Mouse (Mus musculus) heart, adult 2 months (tissue): ENCODE data around the gene Plaur. TPM values are rescaled to one million over a fixed set of nuclear protein-coding genes. Genes with fewer than 3 reads are reported as not detected.

Source experiments
- DNase-seq, 2 experiments: peaks; one replicate each; pipeline ENCODE4 v3.0.0; 2021
- H3K27ac ChIP-seq: fragments of 200-600 bp; 2 replicates; pipeline ENCODE4 v1.8.1; 2022
- H3K27me3 ChIP-seq: fragments of 200-500 bp; 2 replicates; pipeline ENCODE4 v1.6.1; 2012; ENCODE audit warnings: mild to moderate bottlenecking, low read length, inconsistent platforms, mixed read lengths; ENCODE audit not compliant: control insufficient read depth, insufficient read depth
- H3K36me3 ChIP-seq: fragments of 200-500 bp; 2 replicates; pipeline ENCODE4 v1.6.1; 2012; ENCODE audit warnings: low read length, inconsistent platforms; ENCODE audit not compliant: control insufficient read depth, insufficient read depth
- H3K4me1 ChIP-seq: fragments of 200-500 bp; 2 replicates; pipeline ENCODE4 v1.6.1; 2011; ENCODE audit warnings: low read length; ENCODE audit not compliant: control insufficient read depth, insufficient read depth
- H3K4me3 ChIP-seq: fragments of 200-600 bp; 2 replicates; pipeline ENCODE4 v1.8.1; 2022
- H3K79me2 ChIP-seq: fragments of 200-500 bp; replicated peaks from 2 replicates; pipeline ENCODE4 v1.6.1; 2012; ENCODE audit warnings: mild to moderate bottlenecking, inconsistent platforms, low read length, moderate library complexity, mixed read lengths; ENCODE audit not compliant: control insufficient read depth, insufficient read depth
- H3K9ac ChIP-seq: fragments of 200-500 bp; 2 replicates; pipeline ENCODE4 v1.6.1; 2012; ENCODE audit warnings: low read depth, mild to moderate bottlenecking, control low read depth, inconsistent platforms, low read length, mixed read lengths
- CTCF ChIP-seq: fragments of 200-600 bp; IDR thresholded peaks from 2 replicates; pipeline ENCODE4 v1.8.1; 2022; ENCODE audit warnings: antibody characterized with exemption, mild to moderate bottlenecking, moderate library complexity
- EP300 ChIP-seq: fragments of 200-500 bp; IDR thresholded peaks from 2 replicates; pipeline ENCODE4 v1.6.1; 2011; ENCODE audit warnings: low read depth, low read length, control low read depth; ENCODE audit not compliant: insufficient read depth
- POLR2A ChIP-seq: fragments of 200-500 bp; IDR thresholded peaks from 2 replicates; pipeline ENCODE4 v1.6.1; 2011; ENCODE audit warnings: mild to moderate bottlenecking, low read depth, low read length, control low read depth; ENCODE audit not compliant: insufficient read depth
- WGBS: fragments of 180-500 bp; shearing (Covaris S2); methylation state at CpG from one replicate; pipeline ENCODE4 v1.1.7; 2018; 5-methylcytosine and 5-hydroxymethylcytosine counted together
- intact Hi-C: fragments of 180-260 bp; cut with DNase I; formaldehyde crosslinking; loops from one replicate; pipeline ENCODE4 v1.15.1; 2025
- polyA plus RNA-seq: library from polyadenylated mRNA; depleted of rRNA; stranded (reverse); fragments of >200 nt; gene quantifications from 2 replicates; pipeline ENCODE4 v1.2.3, GENCODE M21; 2012
- total RNA-seq, 2 experiments: library from RNA; stranded (reverse); gene quantifications; 2 replicates each; pipeline ENCODE4 v1.2.3; 2021

Gene Plaur
- total and polyA plus RNA-seq, 3 experiments: 3.3 to 5.0 (median 3.6) TPM

DNA sequence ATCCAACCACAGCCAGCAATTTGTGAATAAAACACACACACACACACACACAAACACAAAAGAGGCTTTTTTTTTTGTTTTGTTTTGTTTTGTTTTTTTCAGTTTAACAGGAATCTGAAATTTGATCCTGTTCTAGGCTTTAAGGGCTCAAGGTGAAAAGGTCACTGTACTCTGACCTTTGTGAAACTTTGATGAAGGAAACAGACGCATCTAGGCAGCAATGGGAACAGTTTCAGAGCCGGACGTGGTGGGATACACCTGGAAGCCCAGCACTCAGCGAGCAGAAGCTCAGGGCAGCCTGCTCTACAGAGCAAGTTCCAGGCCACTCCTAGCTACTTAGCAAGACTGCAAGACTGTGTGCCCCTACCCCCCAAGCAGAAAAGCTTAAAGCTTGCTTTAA, 42.6 kb downstream of the Plaur start:
- Histone ChIP-seq H3K36me3 (no peaks in the 10 kb centered on the region), H3K4me3 (no peak overlapping the region), H3K4me1 (0 out of 2 replicates have a peak, but pooled peaks cover 1% of the 10 kb centered on the region), H3K79me2 (no peaks in the 10 kb centered on the region), H3K27ac (no peak overlapping the region), H3K9ac (no peak overlapping the region), H3K27me3 (peaks cover 5% of the 10 kb centered on the region)
- WGBS: 26% methylated on average over 4 of the region's 4 CpGs
- intact Hi-C loops: loop anchor here (5.0 kb wide), 1 partner anchor 33 kb away; no protein-coding TSS in a partner anchor
- TF ChIP-seq POLR2A (no peak), EP300 (no peak), CTCF (no peak)
- no peak for DNase-seq

DNA sequence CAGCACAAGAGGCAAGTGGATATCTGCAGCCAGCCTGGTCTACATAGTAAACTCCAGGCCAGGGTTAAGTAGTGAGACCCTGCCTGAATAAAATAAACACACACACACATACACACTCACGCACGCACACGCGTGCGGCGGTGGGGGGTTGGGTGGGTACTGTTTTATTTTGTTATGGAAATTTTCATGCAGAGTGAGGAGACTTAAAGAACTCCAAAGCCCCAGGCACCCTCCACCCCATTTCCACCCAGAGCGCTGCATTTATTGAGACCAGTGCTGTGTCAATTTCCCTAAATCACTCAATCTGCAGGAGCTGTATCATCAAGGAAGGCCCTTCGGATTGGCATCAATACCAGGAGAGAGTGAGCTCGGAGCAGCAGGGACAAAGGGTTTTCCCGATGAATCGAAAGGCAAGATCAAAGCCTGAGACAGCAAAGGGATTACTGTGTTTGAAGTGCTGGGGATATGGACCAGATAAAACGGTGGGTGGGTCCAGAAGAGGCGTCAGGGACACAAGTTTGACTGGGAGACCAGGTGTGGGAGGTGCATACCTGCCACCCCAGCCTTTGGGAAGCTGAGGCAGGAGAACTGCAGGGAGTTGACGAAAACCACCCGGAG, 43.3 kb downstream of the Plaur start:
- WGBS: 53% methylated on average over 15 of the region's 15 CpGs
- Histone ChIP-seq H3K27ac (peak overlapping the region; percentile 91; the same call in 1 of the 2 replicates), H3K4me1 (0 out of 2 replicates have a peak, but pooled peaks cover 1% of the 10 kb centered on the region), H3K9ac (no peak overlapping the region), H3K4me3 (no peak overlapping the region), H3K27me3 (peaks cover 3% of the 10 kb centered on the region; the same call in 1 of the 2 replicates), H3K36me3 (no peaks in the 10 kb centered on the region), H3K79me2 (no peaks in the 10 kb centered on the region)
- DNase-seq: no peak
- intact Hi-C loops: loop anchor here (2.0 to 5.0 kb wide), 2 partner anchors 23 to 33 kb away; partner anchors contain the start of gene Cadm4
- TF ChIP-seq CTCF: no peak
- TF ChIP-seq POLR2A: no peak
- TF ChIP-seq EP300: no peak

DNA sequence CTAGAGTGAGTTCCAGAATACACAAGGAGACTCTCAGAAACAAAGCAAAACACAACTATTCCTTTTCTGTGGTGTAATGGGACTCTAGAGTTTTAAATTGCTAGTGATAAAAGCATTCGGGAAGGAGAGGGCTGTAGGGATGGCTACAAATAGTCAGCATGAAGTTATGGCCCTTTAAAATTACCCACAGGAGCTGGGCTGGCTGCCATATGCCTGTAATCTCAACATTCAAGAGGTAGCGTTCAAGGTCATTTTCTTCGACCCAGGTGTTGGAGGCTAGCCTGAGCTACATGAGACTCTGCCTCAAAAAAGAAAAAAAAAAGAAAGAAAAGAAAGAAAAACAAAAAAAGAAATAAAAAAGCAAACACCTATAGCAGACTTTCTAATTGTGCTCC, 43.8 kb downstream of the Plaur start:
- Histone ChIP-seq H3K4me1 (0 out of 2 replicates have a peak, but pooled peaks cover 1% of the 10 kb centered on the region), H3K79me2 (no peaks in the 10 kb centered on the region), H3K27me3 (peaks cover 3% of the 10 kb centered on the region; the same call in 1 of the 2 replicates), H3K27ac (peak overlapping the region; percentile 91; the same call in 1 of the 2 replicates), H3K36me3 (no peaks in the 10 kb centered on the region), H3K9ac (no peak overlapping the region), H3K4me3 (no peak overlapping the region)
- intact Hi-C loops: loop anchor here (2.0 to 5.0 kb wide), 2 partner anchors 23 to 34 kb away; partner anchors contain the start of gene Cadm4
- no peak for DNase-seq
- TF ChIP-seq EP300 (no peak), CTCF (no peak), POLR2A (no peak)
- WGBS: 21% methylated on average over 3 of the region's 3 CpGs

DNA sequence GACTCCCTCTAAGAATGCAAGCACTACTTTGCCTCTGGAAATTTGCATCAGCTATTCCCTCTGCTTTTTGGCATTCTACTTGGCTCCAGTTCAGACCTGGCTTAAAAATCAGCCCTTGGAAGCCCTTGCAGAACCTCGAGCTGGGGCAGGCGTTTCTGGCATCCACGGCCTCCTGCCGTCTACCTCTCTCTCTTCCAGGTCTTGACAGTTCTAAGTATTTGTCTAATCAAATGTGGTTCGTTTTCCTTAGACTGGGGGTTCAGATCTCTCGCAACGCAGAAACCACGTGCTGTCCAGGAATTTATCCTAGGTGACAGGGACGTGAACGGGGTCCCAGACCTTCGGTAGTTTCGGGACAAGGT, 44.2 kb downstream of the Plaur start:
- H3K4me1 ChIP-seq: 0 out of 2 replicates have a peak, but pooled peaks cover 1% of the 10 kb centered on the region
- H3K27ac ChIP-seq: peak overlapping the region; percentile 91
- intact Hi-C loops: loop anchor here (2.0 to 5.0 kb wide), 2 partner anchors 24 to 34 kb away; partner anchors contain the start of gene Cadm4
- no peaks in the 10 kb centered on the region for H3K79me2 ChIP-seq
- 2% methylated on average over 12 of the region's 12 CpGs for WGBS
- H3K27me3 ChIP-seq: peaks cover 2% of the 10 kb centered on the region; the same call in 1 of the 2 replicates
- H3K36me3 ChIP-seq: no peaks in the 10 kb centered on the region
- DNase-seq: peak in 1 of 2 experiments; percentile 57
- H3K9ac ChIP-seq: peak overlapping the region; percentile 95
- TF ChIP-seq POLR2A: no peak
- TF ChIP-seq EP300: no peak
- no peak for TF ChIP-seq CTCF
- peak overlapping the region; percentile 92 for H3K4me3 ChIP-seq

DNA sequence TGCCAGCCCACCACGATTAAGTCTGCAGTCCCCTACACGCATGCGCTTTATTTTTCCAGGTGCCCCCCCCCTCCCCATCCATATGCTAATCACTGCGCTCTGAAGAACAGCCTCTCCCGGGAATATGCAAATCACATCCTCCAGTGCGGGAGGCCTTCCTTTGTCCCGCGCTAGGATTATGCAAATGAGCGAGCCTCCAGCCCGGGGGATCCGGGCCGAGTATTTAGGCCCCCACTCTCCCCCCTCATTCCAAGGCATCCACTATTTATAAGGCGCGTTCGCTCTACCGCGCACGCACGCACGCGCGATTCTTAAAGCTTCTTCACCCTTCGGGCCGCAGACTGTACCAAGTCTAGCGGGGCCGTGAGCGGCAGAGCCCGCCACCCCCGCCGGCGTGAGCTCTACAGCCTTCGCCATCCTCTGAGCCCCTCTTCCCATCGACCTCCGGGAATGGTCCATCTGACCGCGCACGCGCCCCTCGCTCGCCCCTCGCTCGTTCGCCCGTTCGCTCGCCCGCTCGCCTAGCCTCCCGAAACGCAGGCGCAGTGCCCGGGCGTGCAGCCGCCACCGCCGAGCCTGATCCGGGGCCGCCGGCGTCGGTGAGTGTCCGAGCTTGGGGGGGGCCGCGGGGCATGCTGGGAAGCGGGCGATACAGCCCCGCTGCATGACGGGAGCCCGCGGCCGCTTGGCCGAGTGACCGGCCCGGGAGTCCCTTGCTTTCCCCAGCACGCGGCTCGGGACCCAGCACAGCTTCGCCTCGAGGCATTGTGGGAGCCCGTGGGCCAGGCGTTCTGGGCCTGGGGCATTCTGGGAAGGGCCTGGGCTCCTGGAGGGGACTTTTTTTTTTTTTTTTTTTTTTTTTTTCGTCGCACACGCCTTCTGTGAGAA, 44.8 kb downstream of the Plaur start, which contains the start of gene Zfp428:
Zfp428 (plus strand) TSS at position 169 of the 888 bp plus-strand sequence.
- H3K4me3 ChIP-seq: peak within 1 kb of the TSS; percentile 92
- peak within 1 kb of the TSS; percentile 91 for H3K27ac ChIP-seq
- peak; percentile 92 for DNase-seq
- no peaks in the 10 kb centered on the region for H3K79me2 ChIP-seq
- TF ChIP-seq CTCF (no peak), POLR2A (peak; percentile 58), EP300 (no peak)
- intact Hi-C loops: loop anchor here (1.0 to 5.0 kb wide), 3 partner anchors 23 to 35 kb away; partner anchors contain the start of genes Cadm4 and Irgq
- H3K36me3 ChIP-seq: no peaks in the 10 kb centered on the region
- no peaks in the 10 kb centered on the region for H3K27me3 ChIP-seq
- WGBS: under 1% methylated on average over 84 of the region's 84 CpGs
- H3K9ac ChIP-seq: peak within 1 kb of the TSS; percentile 95
- 0 out of 2 replicates have a peak, but pooled peaks cover 1% of the 10 kb centered on the region for H3K4me1 ChIP-seq
